Mouse (Mus musculus): ENCODE data around the gene Slc27a1.

GRCm38 (mm10) chr8:71612141-71612540, 43.5 kb downstream of the Slc27a1 start:
- TF ChIP-seq CTCF (IDR thresholded peaks at IDR 0.05; ENCODE audit: low read depth, low read length) (no peak), POLR2A (IDR thresholded peaks at IDR 0.05; ENCODE audit: borderline replicate concordance, low read depth, low read length) (no peak)

Data from bone marrow macrophage, adult 2 months (primary cell).